Mouse (Mus musculus): Measurements from ENCODE around the gene Gm35315. TPM values are rescaled to one million over a fixed set of nuclear protein-coding genes. Genes with fewer than 3 reads are reported as not detected.
"Not testable (repeated sequence)": the region's sequence is repeated elsewhere in the genome, so short reads cannot be mapped to it uniquely, and the experiment has no call there.

Gene Gm35315
- polyA plus RNA-seq, 1 experiment from 2014 or later: 1.0 TPM

DNA sequence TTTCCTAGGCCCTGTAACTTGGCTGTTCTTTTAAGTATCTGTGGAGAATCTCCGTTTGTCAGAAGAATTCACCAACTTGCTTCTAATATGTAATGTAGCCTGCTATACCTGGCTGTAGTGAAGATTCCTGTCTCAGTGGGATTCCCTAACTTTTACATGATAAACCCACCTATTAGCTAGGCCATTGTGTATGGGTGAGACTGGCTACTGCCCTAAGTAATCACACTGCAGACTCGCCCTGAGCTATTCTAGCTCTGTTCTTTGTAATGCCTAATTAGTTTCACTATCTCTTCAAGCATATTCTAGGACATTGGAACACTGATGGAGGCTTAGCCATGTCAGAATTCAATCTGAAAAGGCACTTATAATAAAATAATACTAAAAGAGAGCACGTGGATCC, 28.2 kb upstream of the Gm35315 start:
- 87% methylated on average over 3 of the region's 3 CpGs for WGBS
- H3K36me3 ChIP-seq (ENCODE audit: control insufficient read depth, insufficient read depth, low read length): peaks cover 42% of the 10 kb centered on the region
- not testable (repeated sequence) for H3K4me2 ChIP-seq (ENCODE audit: low read length); H3K4me3 ChIP-seq (ENCODE audit: low read depth, low read length); ATAC-seq; H3K27ac ChIP-seq (ENCODE audit: low read length); H3K27me3 ChIP-seq (ENCODE audit: control insufficient read depth, insufficient read depth, low read depth, low read length); H3K9me3 ChIP-seq (replicated peaks; ENCODE audit: control insufficient read depth, low read length, poor library complexity, severe bottlenecking); H3K4me1 ChIP-seq (ENCODE audit: control insufficient read depth, insufficient read depth, low read length); H3K9ac ChIP-seq (ENCODE audit: low read depth, low read length)

DNA sequence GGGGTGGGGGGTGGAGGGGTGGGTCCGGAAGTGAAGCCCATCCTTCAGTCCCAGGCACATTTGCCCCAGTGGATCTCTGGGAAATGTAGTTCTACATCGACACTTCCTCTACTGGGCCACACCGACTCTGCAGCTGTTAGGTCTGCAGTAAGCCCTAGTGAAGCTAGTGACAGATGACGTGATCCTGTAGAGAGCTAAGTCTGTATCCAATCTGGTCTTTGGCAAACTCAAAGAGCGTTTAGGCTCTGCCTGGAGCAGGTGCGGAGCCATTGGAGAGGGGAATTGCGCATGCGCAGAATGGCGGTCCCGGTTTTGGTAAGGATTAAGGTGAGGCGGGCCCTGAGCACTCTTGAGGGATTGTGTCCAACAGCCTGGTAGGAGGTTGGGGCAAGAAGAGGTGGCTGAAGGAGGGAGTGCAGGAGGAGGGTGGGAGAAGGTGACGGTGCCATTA, 15.8 kb upstream of the Gm35315 start, which contains the start of gene Zfp605:
Zfp605 (plus strand) TSS at position 102 of the 451 bp plus-strand sequence.
- Histone ChIP-seq H3K4me2 (ENCODE audit: low read length) (peak within 1 kb of the TSS; percentile 87), H3K27ac (ENCODE audit: low read length) (peak within 1 kb of the TSS; percentile 96), H3K9me3 (replicated peaks; ENCODE audit: control insufficient read depth, low read length, poor library complexity, severe bottlenecking) (no peaks in the 10 kb centered on the region), H3K4me3 (ENCODE audit: low read depth, low read length) (peak within 1 kb of the TSS; percentile 69), H3K27me3 (ENCODE audit: control insufficient read depth, insufficient read depth, low read depth, low read length) (no peaks in the 10 kb centered on the region), H3K4me1 (ENCODE audit: control insufficient read depth, insufficient read depth, low read length) (peaks cover 15% of the 10 kb centered on the region), H3K9ac (ENCODE audit: low read depth, low read length) (peak within 1 kb of the TSS; percentile 86), H3K36me3 (ENCODE audit: control insufficient read depth, insufficient read depth, low read length) (peaks cover 28% of the 10 kb centered on the region)
- under 1% methylated on average over 12 of the region's 12 CpGs for WGBS
- peak; percentile 66 for ATAC-seq

GRCm38 (mm10) chr5:110108305-110108628, 14.0 kb upstream of the Gm35315 start:
- no peak for ATAC-seq

GRCm38 (mm10) chr5:110107581-110108304, 13.5 kb upstream of the Gm35315 start, which contains the start of gene Gtpbp6:
Gene Gtpbp6 (minus strand): TSS chr5:110108197.
- under 1% methylated on average over 70 of the region's 71 CpGs for WGBS
- Histone ChIP-seq H3K4me1 (ENCODE audit: control insufficient read depth, insufficient read depth, low read length) (peaks cover 15% of the 10 kb centered on the region), H3K9ac (ENCODE audit: low read depth, low read length) (peak within 1 kb of the TSS; percentile 75), H3K36me3 (ENCODE audit: control insufficient read depth, insufficient read depth, low read length) (peaks cover 33% of the 10 kb centered on the region), H3K27ac (ENCODE audit: low read length) (peak within 1 kb of the TSS; percentile 97), H3K4me3 (ENCODE audit: low read depth, low read length) (peak within 1 kb of the TSS; percentile 69), H3K27me3 (ENCODE audit: control insufficient read depth, insufficient read depth, low read depth, low read length) (no peaks in the 10 kb centered on the region), H3K9me3 (replicated peaks; ENCODE audit: control insufficient read depth, low read length, poor library complexity, severe bottlenecking) (no peaks in the 10 kb centered on the region), H3K4me2 (ENCODE audit: low read length) (peak within 1 kb of the TSS; percentile 90)
- ATAC-seq: peak; percentile 77

More at GRCm38 (mm10) chr5:110108305-110108628, 14.0 kb upstream of the Gm35315 start:
- peaks cover 15% of the 10 kb centered on the region for H3K4me1 ChIP-seq (ENCODE audit: control insufficient read depth, insufficient read depth, low read length)
- H3K4me2 ChIP-seq (ENCODE audit: low read length): peak overlapping the region; percentile 90
- no peak overlapping the region for H3K9ac ChIP-seq (ENCODE audit: low read depth, low read length)
- peak overlapping the region; percentile 69 for H3K4me3 ChIP-seq (ENCODE audit: low read depth, low read length)
- H3K36me3 ChIP-seq (ENCODE audit: control insufficient read depth, insufficient read depth, low read length): peaks cover 33% of the 10 kb centered on the region
- H3K27me3 ChIP-seq (ENCODE audit: control insufficient read depth, insufficient read depth, low read depth, low read length): no peaks in the 10 kb centered on the region
- peak overlapping the region; percentile 97 for H3K27ac ChIP-seq (ENCODE audit: low read length)
- no peaks in the 10 kb centered on the region for H3K9me3 ChIP-seq (replicated peaks; ENCODE audit: control insufficient read depth, low read length, poor library complexity, severe bottlenecking)
- WGBS: under 1% methylated on average over 7 of the region's 7 CpGs

DNA sequence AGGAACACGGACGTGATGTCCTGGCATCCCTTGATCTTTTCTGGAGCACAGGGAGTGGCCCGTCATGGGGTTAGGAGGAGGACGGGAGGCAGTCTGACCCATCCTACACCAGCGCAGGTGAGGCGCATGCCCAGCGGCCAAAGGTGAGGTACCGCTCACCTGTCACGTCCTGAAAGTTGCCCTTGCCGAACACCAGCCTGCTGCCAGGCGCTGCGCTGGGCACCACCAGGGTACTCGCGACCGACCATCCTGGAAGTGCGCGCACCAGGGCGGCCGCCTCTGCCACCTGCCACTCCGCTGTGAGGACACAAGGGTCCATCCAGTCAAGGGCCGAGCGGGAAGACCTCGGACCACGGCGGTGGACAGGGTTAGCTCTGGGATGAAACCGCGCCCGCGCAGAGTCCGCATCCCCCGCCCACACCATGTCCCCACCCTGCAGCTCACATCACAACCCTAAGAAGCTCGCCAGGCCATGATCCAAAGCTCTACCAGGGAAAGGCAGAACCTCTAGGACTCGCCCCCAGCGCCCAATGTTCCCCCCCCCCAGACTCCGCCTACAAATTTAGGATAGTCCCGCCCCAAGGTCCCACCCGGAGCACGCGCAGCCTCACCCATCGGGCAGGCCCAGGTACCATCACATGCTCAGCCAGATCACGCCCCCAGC, 12.8 kb upstream of the Gm35315 start:
- no peaks in the 10 kb centered on the region for H3K27me3 ChIP-seq (ENCODE audit: control insufficient read depth, insufficient read depth, low read depth, low read length)
- 15% methylated on average over 41 of the region's 41 CpGs for WGBS
- peaks cover 17% of the 10 kb centered on the region for H3K4me1 ChIP-seq (ENCODE audit: control insufficient read depth, insufficient read depth, low read length)
- peaks cover 32% of the 10 kb centered on the region for H3K36me3 ChIP-seq (ENCODE audit: control insufficient read depth, insufficient read depth, low read length)
- H3K4me2 ChIP-seq (ENCODE audit: low read length): peak overlapping the region; percentile 90
- H3K9ac ChIP-seq (ENCODE audit: low read depth, low read length): peak overlapping the region; percentile 75
- ATAC-seq: peak; percentile 29
- H3K27ac ChIP-seq (ENCODE audit: low read length): peak overlapping the region; percentile 97
- H3K9me3 ChIP-seq (replicated peaks; ENCODE audit: control insufficient read depth, low read length, poor library complexity, severe bottlenecking): no peaks in the 10 kb centered on the region
- peak overlapping the region; percentile 69 for H3K4me3 ChIP-seq (ENCODE audit: low read depth, low read length)

DNA sequence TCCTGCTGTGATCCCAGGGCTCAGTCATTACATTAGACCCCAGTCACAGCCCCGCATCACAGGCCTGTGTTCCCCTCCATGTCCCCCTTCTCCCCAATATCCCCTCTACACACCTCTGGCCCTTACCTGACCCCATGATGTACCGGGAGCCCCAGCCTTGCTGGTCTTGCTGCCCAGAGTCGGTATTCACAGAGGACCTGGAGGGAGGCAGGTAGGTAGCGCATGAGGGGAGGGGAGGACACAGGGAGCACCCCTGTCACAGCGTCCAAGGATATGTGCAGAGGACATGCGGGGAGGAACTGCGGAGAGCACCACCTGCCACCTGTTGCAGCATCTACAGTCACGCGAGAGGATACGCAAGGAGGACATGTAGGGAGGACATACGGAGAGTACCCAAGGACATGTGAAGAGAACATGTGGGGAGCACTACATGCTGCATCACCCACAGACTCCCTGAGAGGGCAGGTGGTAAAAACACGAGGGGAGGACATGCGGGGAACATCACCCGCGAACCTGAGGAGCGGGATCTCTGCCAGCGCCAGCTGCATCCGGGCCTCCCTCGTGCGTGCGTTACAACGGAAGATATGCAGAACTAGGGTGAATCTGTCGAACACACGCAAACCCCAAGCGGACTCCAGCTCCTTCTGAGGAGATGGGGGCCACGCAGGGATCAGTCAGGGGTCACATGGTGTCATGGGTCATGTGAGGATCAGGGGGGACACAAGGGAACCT, 12.1 kb upstream of the Gm35315 start:
- Histone ChIP-seq H3K27me3 (ENCODE audit: control insufficient read depth, insufficient read depth, low read depth, low read length) (no peaks in the 10 kb centered on the region), H3K36me3 (ENCODE audit: control insufficient read depth, insufficient read depth, low read length) (peaks cover 32% of the 10 kb centered on the region), H3K27ac (ENCODE audit: low read length) (no peak overlapping the region), H3K9ac (ENCODE audit: low read depth, low read length) (peak overlapping the region; percentile 75; the same call in 1 of the 2 replicates), H3K4me1 (ENCODE audit: control insufficient read depth, insufficient read depth, low read length) (peaks cover 21% of the 10 kb centered on the region), H3K4me2 (ENCODE audit: low read length) (peak overlapping the region; percentile 90), H3K9me3 (replicated peaks; ENCODE audit: control insufficient read depth, low read length, poor library complexity, severe bottlenecking) (no peaks in the 10 kb centered on the region), H3K4me3 (ENCODE audit: low read depth, low read length) (peak overlapping the region; percentile 69)
- no peak for ATAC-seq
- WGBS: 96% methylated on average over 26 of the region's 26 CpGs

- H3K4me2 ChIP-seq (ENCODE audit: low read length): no peak overlapping the region
- H3K9me3 ChIP-seq (replicated peaks; ENCODE audit: control insufficient read depth, low read length, poor library complexity, severe bottlenecking): no peaks in the 10 kb centered on the region
- WGBS: 95% methylated on average over 36 of the region's 36 CpGs
- no peak overlapping the region for H3K9ac ChIP-seq (ENCODE audit: low read depth, low read length)
- H3K4me3 ChIP-seq (ENCODE audit: low read depth, low read length): no peak overlapping the region
- peaks cover 32% of the 10 kb centered on the region for H3K36me3 ChIP-seq (ENCODE audit: control insufficient read depth, insufficient read depth, low read length)
- peaks cover 21% of the 10 kb centered on the region for H3K4me1 ChIP-seq (ENCODE audit: control insufficient read depth, insufficient read depth, low read length)
- H3K27me3 ChIP-seq (ENCODE audit: control insufficient read depth, insufficient read depth, low read depth, low read length): no peaks in the 10 kb centered on the region
- H3K27ac ChIP-seq (ENCODE audit: low read length): no peak overlapping the region
- ATAC-seq: no peak
Measured at GRCm38 (mm10) chr5:110104616-110105380, 10.6 kb upstream of the Gm35315 start.

DNA sequence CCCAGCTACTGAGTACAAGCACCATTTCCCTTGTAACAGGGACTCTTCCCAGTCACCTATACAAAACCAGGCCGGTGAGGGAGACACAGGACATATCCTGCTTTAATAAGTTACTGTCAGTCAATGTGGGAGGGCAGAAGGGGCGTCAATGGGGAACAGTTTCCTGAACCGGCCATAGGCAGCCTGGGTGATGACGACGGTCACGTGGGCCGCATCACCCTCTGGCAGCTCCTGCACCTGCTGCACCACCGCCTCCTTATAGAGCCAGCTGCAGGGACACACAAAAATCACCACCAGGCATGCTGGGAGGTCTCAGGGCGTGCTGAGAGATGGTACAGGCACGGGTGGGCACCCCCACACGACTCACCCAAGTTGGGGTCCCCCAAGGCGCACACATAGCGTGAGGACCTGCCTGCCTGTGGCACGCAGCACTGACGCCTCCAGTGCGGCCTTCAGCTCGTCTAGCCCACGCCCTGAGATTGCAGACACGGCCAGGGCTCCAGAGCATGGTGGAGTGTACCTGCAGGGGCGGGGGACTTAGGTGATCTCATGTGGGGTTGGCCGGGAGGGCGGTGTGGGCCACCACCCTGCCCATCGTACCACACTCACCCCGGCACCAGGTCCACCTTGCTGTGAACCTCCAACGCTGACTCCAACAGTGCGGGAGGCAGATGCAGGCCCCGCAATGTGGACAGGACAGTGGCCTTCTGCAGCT, 9.8 kb upstream of the Gm35315 start:
- Histone ChIP-seq H3K27ac (ENCODE audit: low read length) (no peak overlapping the region), H3K4me2 (ENCODE audit: low read length) (no peak overlapping the region), H3K4me3 (ENCODE audit: low read depth, low read length) (no peak overlapping the region), H3K9ac (ENCODE audit: low read depth, low read length) (no peak overlapping the region), H3K4me1 (ENCODE audit: control insufficient read depth, insufficient read depth, low read length) (peaks cover 21% of the 10 kb centered on the region), H3K9me3 (replicated peaks; ENCODE audit: control insufficient read depth, low read length, poor library complexity, severe bottlenecking) (no peaks in the 10 kb centered on the region), H3K27me3 (ENCODE audit: control insufficient read depth, insufficient read depth, low read depth, low read length) (no peaks in the 10 kb centered on the region), H3K36me3 (ENCODE audit: control insufficient read depth, insufficient read depth, low read length) (peaks cover 32% of the 10 kb centered on the region)
- WGBS: 95% methylated on average over 27 of the region's 27 CpGs
- no peak for ATAC-seq
